Mouse (Mus musculus): ENCODE results near the gene Idua. TPM values are rescaled to one million over a fixed set of nuclear protein-coding genes. Genes with fewer than 3 reads are reported as not detected.

Gene Idua
- total and polyA plus RNA-seq, 3 experiments, result 2.3 to 10.6 (median 5.8) TPM

DNA sequence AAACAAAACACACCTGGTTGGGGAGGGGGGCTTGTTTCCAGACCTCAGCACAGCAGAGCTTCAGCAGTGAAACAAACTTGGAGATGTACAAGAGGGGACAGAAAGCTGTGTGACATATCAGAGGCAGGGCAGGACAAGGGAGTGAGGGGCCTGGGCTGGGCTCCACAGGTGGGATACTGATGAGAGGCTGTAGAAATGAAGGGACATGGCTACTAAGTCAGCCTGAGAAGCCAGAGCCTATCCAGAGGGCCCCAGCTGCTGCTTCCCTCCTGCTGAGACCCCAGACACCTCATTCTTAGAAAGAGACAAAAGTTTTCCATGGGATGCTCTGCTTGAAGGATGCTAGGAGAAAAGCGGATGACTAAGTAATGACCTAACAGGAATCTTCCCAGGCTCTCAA, 1.5 kb upstream of the Idua start (continued):
- no peak for TF ChIP-seq ELF1 (IDR thresholded peaks at IDR 0.05; ENCODE audit: low read depth, low read length)

DNA sequence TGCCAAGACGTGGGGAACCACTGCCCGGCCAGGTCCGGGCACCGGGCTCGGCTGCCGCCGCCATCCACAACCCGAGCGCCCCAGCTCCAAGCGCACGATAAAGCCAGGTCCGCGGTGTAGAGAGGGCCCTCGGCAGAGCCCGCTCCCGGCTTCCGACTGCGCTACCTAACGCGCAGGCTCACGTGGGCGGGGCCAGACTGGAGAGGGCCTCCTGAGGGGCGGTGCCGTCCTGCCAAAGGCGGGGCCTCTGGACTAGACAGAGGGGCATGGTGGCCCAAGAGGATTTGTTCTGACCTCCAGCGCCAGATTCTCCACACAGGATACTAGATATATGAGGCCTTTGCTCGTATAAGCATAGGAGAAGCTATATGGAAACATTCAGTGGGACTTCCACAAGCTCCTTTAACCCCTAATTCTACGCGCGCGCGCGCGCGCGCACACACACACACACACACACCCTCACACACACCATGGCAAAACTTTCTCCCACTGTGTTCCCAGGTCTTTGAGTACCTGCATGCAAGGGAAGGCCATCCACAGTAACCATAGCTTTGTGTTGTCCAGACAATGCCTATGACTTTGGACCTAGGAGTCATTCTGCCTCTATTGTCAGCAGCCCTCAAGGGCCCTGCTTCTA, 619 bp downstream of the Idua start:
- peaks cover 6 to 23% of the 10 kb centered on the region in 2 experiments for H3K4me1 ChIP-seq (ENCODE audit: control insufficient read depth in 1 of 2, insufficient read depth in 2 of 2)
- peaks cover 18 to 27% of the 10 kb centered on the region in 2 experiments for H3K36me3 ChIP-seq (replicated peaks in 1 of 2; ENCODE audit: control insufficient read depth in 1 of 2, insufficient read depth in 1 of 2, low read length in 1 of 2)
- peak; percentile 90 for DNase-seq (ENCODE audit: extremely low read depth)
- H3K4me3 ChIP-seq (replicated peaks in 1 of 3; ENCODE audit: low read depth in 2 of 3, low read length in 2 of 3, poor library complexity in 1 of 3), result peak overlapping the region; percentile 58 to 90 (median 72)
- peak overlapping the region; percentile 79 for H3K9ac ChIP-seq (ENCODE audit: insufficient read depth, low read depth)
- dilution Hi-C loops (cut with MboI; ENCODE audit: extremely low pct_ligation_motif_present, extremely low pct_unique_long_range_greater_than_20kb, low sequenced_read_pairs) (no loop called here), in situ Hi-C loops (cut with MboI; ENCODE audit: low pct_ligation_motif_present, low pct_unique_long_range_greater_than_20kb, low sequenced_read_pairs) (loop anchor here (25.0 kb wide), 1 partner anchor 223 kb away; the partner anchor contains the start of genes Atp5k and Mfsd7a)
- no peaks in the 10 kb centered on the region for H3K79me2 ChIP-seq (replicated peaks; ENCODE audit: control insufficient read depth, extremely low read depth, insufficient read depth, poor library complexity, severe bottlenecking)
- H3K27ac ChIP-seq (ENCODE audit: insufficient read depth, low read depth), result no peak overlapping the region
- H3K4me2 ChIP-seq (ENCODE audit: insufficient read depth, low read depth, poor library complexity, severe bottlenecking), result peak overlapping the region; percentile 30; the same call in 1 of the 2 replicates
- peaks cover 6% of the 10 kb centered on the region for H3K27me3 ChIP-seq (replicated peaks)
- H3K9me3 ChIP-seq (replicated peaks; ENCODE audit: low read length), result no peaks in the 10 kb centered on the region
- TF ChIP-seq UBTF (IDR thresholded peaks at IDR 0.05; ENCODE audit: low read depth, low read length) (no peak), ETS1 (conservative IDR thresholded peaks at IDR 0.05; ENCODE audit: low read depth, low read length) (no peak), ZC3H11A (IDR thresholded peaks at IDR 0.05; ENCODE audit: low read depth, low read length) (no peak), SMC3 (IDR thresholded peaks at IDR 0.05; ENCODE audit: low read depth, low read length) (no peak), MYC (IDR thresholded peaks at IDR 0.05; ENCODE audit: low read depth, low read length) (no peak), USF1 (IDR thresholded peaks at IDR 0.05; ENCODE audit: low read depth, low read length) (peak; percentile 25; the same call in 1 of the 2 replicates), RCOR1 (conservative IDR thresholded peaks at IDR 0.05; ENCODE audit: low read depth, low read length) (no peak), TBP (conservative IDR thresholded peaks at IDR 0.05; ENCODE audit: low read depth, low read length) (no peak), SIN3A (IDR thresholded peaks at IDR 0.05; ENCODE audit: low read length) (no peak; the same call in 1 of the 2 replicates), KAT2A (IDR thresholded peaks at IDR 0.05; ENCODE audit: insufficient replicate concordance, low read length) (no peak), GABPA (IDR thresholded peaks at IDR 0.05; ENCODE audit: insufficient replicate concordance, low read depth, low read length) (no peak), TCF12 (IDR thresholded peaks at IDR 0.05; ENCODE audit: low read depth, low read length) (peak; percentile 72), MEF2A (IDR thresholded peaks at IDR 0.05; ENCODE audit: borderline replicate concordance, low read depth, low read length) (no peak), E2F4 (IDR thresholded peaks at IDR 0.05; ENCODE audit: insufficient replicate concordance, low read depth, low read length) (no peak), PAX5 (IDR thresholded peaks at IDR 0.05; ENCODE audit: low read length) (no peak), CHD2 (IDR thresholded peaks at IDR 0.05; ENCODE audit: low read length) (no peak), JUN (IDR thresholded peaks at IDR 0.05; ENCODE audit: insufficient read depth, low read depth, low read length) (no peak), CHD1 (IDR thresholded peaks at IDR 0.05; ENCODE audit: low read depth, low read length) (no peak), ZNF384 (IDR thresholded peaks at IDR 0.05; ENCODE audit: low read depth, low read length) (no peak), POLR2A (IDR thresholded peaks at IDR 0.05; ENCODE audit: low read depth, low read length) (peak; percentile 86), MAZ (IDR thresholded peaks at IDR 0.05; ENCODE audit: low read depth, low read length) (no peak), MAX (IDR thresholded peaks at IDR 0.05; ENCODE audit: low read length) (no peak; the same call in 1 of the 2 replicates), BHLHE40 (IDR thresholded peaks at IDR 0.05; ENCODE audit: low read depth, low read length) (no peak), RAD21 (IDR thresholded peaks at IDR 0.05; ENCODE audit: low read depth, low read length) (no peak), CTCF (conservative IDR thresholded peaks at IDR 0.05 in 1 of 2, IDR thresholded peaks at IDR 0.05 in 1 of 2; ENCODE audit: low read depth in 2 of 2, low read length in 2 of 2) (no peak), USF2 (conservative IDR thresholded peaks at IDR 0.05; ENCODE audit: low read depth, low read length) (no peak), EP300 (IDR thresholded peaks at IDR 0.05; ENCODE audit: low read length) (no peak), MXI1 (IDR thresholded peaks at IDR 0.05; ENCODE audit: low read depth, low read length) (no peak), ELF1 (IDR thresholded peaks at IDR 0.05; ENCODE audit: low read depth, low read length) (peak; percentile 75), NRF1 (IDR thresholded peaks at IDR 0.05; ENCODE audit: low read depth, low read length) (peak; percentile 87), NELFE (IDR thresholded peaks at IDR 0.05; ENCODE audit: low read depth, low read length) (peak; percentile 70), ZMIZ1 (IDR thresholded peaks at IDR 0.05; ENCODE audit: low read depth, low read length) (0 out of 2 replicates have a peak, but pooled peaks have one; percentile 37), POLR2AphosphoS2 (IDR thresholded peaks at IDR 0.05; ENCODE audit: low read depth, low read length) (no peak), JUND (conservative IDR thresholded peaks at IDR 0.05; ENCODE audit: low read depth, low read length) (no peak), IRF4 (IDR thresholded peaks at IDR 0.05; ENCODE audit: low read depth, low read length) (no peak), HCFC1 (IDR thresholded peaks at IDR 0.05; ENCODE audit: low read depth, low read length) (no peak; the same call in 1 of the 2 replicates), ZKSCAN1 (IDR thresholded peaks at IDR 0.05; ENCODE audit: borderline replicate concordance, low read depth, low read length) (no peak)
